Mouse (Mus musculus): ENCODE results near the gene Actr5. TPM values are rescaled to one million over a fixed set of nuclear protein-coding genes. Genes with fewer than 3 reads are reported as not detected.

Actr5 gene
- polyA plus RNA-seq (2015; fragmentation: Nextera tagmentation; extraction: Ambion mirVana), result 7.2 and 10.2 TPM in 2 replicates

DNA sequence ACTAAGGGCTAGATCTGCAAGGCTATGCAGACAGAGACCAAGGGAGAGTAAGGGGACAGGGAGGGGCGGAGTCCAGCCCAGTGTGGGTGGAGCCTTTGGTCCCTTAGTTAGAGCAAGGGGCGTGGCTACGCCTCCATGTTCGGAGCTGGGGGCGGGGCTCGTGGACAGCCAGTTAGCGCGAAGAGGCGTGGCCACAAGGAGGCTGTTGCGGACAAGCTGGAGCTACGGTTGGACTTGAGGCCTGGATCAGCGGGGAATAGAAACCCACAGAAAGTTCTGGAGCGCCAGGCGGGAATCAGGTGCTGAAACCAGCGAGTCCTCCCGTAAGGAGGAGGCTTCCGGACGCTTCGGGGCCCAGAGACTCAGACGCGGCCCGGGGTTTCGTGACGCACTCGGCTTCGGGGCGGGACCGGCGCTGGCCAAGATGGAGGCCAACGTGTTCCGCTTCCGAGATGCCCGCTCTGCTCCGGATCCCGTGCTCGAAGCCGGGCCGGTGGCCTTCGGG lies at the start of gene Actr5:
Gene Actr5, plus strand, starts transcription at position 171 of the 505 bp plus-strand sequence.
- Histone ChIP-seq H3K9me3 (no peaks in the 10 kb centered on the region), H3K36me3 (peaks cover 21% of the 10 kb centered on the region), H3K27ac (peak within 1 kb of the TSS; percentile 95), H3K9ac (peak within 1 kb of the TSS; percentile 75), H3K4me2 (peak within 1 kb of the TSS; percentile 72), H3K4me3 (peak within 1 kb of the TSS; percentile 90), H3K4me1 (peaks cover 9% of the 10 kb centered on the region), H3K27me3 (peaks cover 22% of the 10 kb centered on the region)
- ATAC-seq (ENCODE audit: insufficient number of reproducible peaks, low FRiP score, low TSS enrichment, low read depth), result peak; percentile 93
- WGBS, result under 1% methylated on average over 39 of the region's 39 CpGs

DNA sequence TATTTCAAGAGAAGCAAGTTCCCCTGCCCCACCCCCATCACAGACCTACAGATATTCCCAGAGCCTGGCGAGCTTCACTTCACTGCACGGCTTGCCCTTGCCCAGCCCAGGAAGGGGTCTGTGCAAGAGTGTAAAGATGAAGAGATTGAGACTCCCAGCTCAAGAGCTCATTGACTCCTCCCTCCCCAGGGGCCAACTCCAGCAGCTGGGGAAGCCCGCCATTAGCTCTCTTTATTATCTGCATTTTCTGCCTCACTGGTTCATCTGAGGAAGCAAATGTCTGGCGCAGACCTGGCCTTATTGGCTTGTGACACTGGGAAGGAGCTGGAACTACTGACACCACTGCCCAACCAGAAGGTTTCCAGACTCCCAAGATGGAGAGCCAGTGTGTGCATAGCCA lies 44.7 kb upstream of the Actr5 start:
- ATAC-seq (ENCODE audit: insufficient number of reproducible peaks, low FRiP score, low TSS enrichment, low read depth), result no peak
- Histone ChIP-seq H3K9me3 (no peaks in the 10 kb centered on the region), H3K27me3 (0 out of 2 replicates have a peak, but pooled peaks cover 3% of the 10 kb centered on the region), H3K4me3 (no peak overlapping the region), H3K36me3 (no peaks in the 10 kb centered on the region), H3K4me2 (no peak overlapping the region), H3K4me1 (no peaks in the 10 kb centered on the region), H3K9ac (no peak overlapping the region), H3K27ac (no peak overlapping the region)
- 73% methylated on average over 4 of the region's 4 CpGs for WGBS

DNA sequence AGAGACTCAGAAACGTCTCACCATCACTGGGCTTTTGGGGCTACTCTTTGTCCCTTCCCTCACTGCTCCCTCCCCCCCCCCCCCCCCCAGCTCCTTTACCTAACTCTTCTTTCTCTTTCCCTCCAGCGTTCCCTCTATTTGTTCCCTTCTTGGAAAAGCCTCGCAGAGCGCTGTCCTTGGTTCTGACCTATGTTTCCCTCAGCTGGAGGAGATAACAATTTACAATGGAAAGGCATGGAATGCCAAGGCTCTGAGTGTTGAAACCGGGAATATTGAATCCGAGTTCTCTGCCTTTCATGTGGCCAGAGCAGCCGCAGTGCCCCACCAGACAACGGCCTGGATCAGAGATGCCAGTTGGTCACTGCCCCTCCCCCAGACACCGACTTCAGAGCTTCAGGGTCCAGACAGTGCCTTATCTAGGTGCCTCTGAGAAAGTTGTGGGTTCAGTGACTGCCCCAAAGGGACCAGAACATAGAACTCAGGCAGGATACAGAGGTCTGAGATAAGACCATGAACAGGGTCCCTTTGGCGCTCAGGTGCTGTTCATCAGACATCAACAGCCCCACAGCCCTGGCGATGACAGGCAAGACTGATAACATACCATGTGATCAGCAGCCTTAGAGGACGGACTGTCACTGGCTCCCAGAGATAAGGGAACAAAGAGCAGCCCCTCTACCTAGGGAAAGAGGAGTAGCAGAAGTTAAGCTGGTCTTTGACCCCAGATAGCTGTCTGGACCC lies 39.9 kb upstream of the Actr5 start:
- Histone ChIP-seq H3K9ac (no peak overlapping the region), H3K36me3 (no peaks in the 10 kb centered on the region)
- 9% methylated on average over 12 of the region's 12 CpGs for WGBS

DNA sequence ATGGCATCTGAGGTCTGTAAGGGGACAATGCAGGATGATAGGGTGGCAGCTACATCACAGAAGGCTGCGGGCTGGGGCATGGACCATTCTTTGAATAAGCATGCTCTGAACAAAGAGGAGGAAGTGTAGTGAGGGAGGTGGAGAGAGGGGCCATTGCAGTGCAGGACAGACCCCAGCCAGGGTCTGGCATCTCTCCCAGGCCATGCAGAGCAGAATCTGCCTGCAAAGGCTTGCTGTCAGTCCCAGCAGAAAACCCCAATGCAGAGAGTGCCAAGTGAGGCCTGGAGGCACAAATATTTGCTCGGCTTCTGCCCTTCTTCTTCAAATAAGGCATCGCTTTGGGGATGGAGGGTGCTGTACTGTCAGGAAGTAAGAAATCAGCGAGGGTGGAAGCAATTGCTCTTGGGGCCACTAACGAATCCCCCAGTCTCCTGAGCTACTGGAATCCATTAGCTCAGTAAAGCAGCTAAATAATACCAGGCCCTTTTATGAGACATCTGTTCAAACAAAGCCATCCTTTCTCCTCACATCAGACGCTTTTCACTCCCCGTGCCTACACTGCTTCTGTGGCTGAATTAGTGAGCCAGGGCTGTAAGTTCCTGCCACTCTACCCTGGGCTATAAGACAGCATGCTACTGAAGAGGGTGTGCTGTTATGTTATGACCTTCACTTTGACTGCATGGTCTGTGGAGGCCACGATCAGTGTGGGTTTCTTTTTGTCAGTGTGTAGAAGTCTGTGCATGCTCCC lies 36.0 kb upstream of the Actr5 start:
- no peak overlapping the region for H3K4me2 ChIP-seq
- no peaks in the 10 kb centered on the region for H3K9me3 ChIP-seq
- H3K27ac ChIP-seq, result no peak overlapping the region
- H3K4me1 ChIP-seq, result no peaks in the 10 kb centered on the region
- no peak for ATAC-seq (ENCODE audit: insufficient number of reproducible peaks, low FRiP score, low TSS enrichment, low read depth)
- 24% methylated on average over 8 of the region's 8 CpGs for WGBS
- no peaks in the 10 kb centered on the region for H3K36me3 ChIP-seq
- H3K27me3 ChIP-seq, result 0 out of 2 replicates have a peak, but pooled peaks cover 8% of the 10 kb centered on the region
- H3K9ac ChIP-seq, result no peak overlapping the region
- no peak overlapping the region for H3K4me3 ChIP-seq

More for the DNA sequence above, 39.9 kb upstream of the Actr5 start:
- ATAC-seq (ENCODE audit: insufficient number of reproducible peaks, low FRiP score, low TSS enrichment, low read depth), result no peak
- Histone ChIP-seq H3K4me1 (no peaks in the 10 kb centered on the region), H3K27me3 (0 out of 2 replicates have a peak, but pooled peaks cover 8% of the 10 kb centered on the region), H3K4me3 (no peak overlapping the region), H3K27ac (no peak overlapping the region), H3K9me3 (no peaks in the 10 kb centered on the region), H3K4me2 (no peak overlapping the region)

DNA sequence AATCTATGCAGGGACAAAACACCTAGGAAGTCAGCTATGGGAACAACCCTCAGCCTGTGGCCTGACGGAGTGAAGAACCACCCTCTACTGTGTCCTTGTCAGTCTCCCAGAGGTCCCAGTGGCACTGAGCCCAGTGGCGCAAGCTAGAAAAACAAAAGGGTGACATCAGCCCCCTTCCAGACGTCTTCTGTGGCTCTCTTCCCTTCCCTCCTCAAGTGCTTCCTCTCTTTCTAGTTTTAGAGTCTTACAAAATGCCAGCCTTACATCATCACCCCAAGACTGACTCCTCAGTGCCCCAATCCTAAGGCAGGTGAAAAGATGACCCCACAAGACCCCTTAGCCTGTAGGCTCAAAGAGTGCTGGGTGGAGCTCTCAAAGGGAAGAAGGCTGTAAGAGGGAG lies 34.2 kb upstream of the Actr5 start:
- Histone ChIP-seq H3K36me3 (no peaks in the 10 kb centered on the region), H3K4me2 (no peak overlapping the region), H3K4me1 (peaks cover 5% of the 10 kb centered on the region), H3K4me3 (no peak overlapping the region), H3K27me3 (peaks cover 13% of the 10 kb centered on the region), H3K9me3 (no peaks in the 10 kb centered on the region), H3K27ac (no peak overlapping the region), H3K9ac (no peak overlapping the region)
- ATAC-seq (ENCODE audit: insufficient number of reproducible peaks, low FRiP score, low TSS enrichment, low read depth), result no peak
- WGBS, result 66% methylated on average over 3 of the region's 3 CpGs

DNA sequence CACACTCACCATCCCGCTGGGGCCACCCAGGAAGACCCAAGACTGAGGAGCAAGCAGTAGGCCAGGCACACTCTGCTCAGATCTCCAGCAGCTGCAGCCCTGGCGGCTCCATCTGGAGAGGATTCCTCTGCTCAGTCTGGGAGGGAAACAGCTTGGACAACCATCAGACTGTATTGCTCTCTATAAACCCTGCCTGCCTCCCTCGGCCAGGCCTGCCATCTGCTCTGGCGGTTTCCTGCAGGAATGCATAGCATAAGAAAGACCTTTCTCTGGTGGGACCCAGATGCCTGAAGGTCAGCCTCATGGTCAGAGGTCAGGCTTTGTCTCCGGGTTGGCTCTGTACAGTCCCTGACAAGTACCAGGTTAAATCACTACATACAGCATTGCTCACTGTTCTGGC lies 33.4 kb upstream of the Actr5 start:
- Histone ChIP-seq H3K36me3 (no peaks in the 10 kb centered on the region), H3K9ac (no peak overlapping the region), H3K4me2 (no peak overlapping the region), H3K4me3 (no peak overlapping the region), H3K27me3 (peaks cover 21% of the 10 kb centered on the region), H3K4me1 (peaks cover 5% of the 10 kb centered on the region), H3K9me3 (no peaks in the 10 kb centered on the region), H3K27ac (no peak overlapping the region)
- WGBS, result 32% methylated on average over 5 of the region's 5 CpGs
- ATAC-seq (ENCODE audit: insufficient number of reproducible peaks, low FRiP score, low TSS enrichment, low read depth), result no peak

DNA sequence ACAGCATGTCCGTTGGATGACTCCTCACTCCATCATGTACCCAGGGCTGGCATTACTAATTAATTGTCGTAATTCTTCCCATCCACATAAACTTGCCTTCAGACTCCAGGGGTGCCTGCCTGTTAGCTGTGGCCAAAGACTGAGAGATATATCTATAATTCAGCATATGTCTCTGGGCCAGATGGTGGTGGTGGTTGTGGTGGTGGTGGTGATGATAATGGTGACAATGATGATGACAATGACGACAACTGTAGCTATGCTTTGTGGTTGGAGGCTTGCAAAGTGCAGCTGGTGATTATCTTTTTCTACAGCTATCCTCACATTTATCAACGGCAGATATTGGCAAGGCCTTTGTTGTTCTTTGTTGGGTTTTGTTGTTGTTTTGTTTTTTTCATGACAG lies 31.3 kb upstream of the Actr5 start:
- WGBS, result 82% methylated on average over 4 of the region's 4 CpGs
- H3K27me3 ChIP-seq, result peaks cover 38% of the 10 kb centered on the region
- no peak overlapping the region for H3K27ac ChIP-seq
- H3K4me2 ChIP-seq, result no peak overlapping the region
- H3K4me3 ChIP-seq, result no peak overlapping the region
- ATAC-seq (ENCODE audit: insufficient number of reproducible peaks, low FRiP score, low TSS enrichment, low read depth), result no peak
- H3K4me1 ChIP-seq, result peaks cover 5% of the 10 kb centered on the region
- H3K9me3 ChIP-seq, result no peaks in the 10 kb centered on the region
- no peaks in the 10 kb centered on the region for H3K36me3 ChIP-seq
- no peak overlapping the region for H3K9ac ChIP-seq

DNA sequence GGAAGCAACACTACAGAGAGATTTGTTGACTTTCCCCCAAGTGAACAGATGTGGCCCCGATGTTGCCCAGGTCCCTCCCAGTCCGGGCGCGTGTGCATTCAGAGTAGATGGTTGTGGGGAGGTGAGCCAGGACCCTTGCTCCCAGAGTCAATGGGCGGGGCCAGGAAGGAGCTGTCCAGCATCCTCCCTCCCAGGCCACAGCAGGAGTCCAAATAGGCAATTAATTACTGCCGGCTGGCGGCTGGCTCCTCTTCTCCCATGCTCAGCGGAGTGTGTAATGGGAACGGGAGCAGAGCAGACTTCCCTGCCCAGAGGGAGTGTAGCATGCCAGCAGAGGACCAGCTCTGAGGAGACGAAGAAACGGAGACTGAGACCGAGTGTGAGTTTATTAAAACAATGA lies 29.6 kb upstream of the Actr5 start:
- peaks cover 53% of the 10 kb centered on the region for H3K27me3 ChIP-seq
- no peak for ATAC-seq (ENCODE audit: insufficient number of reproducible peaks, low FRiP score, low TSS enrichment, low read depth)
- 2% methylated on average over 12 of the region's 12 CpGs for WGBS

DNA sequence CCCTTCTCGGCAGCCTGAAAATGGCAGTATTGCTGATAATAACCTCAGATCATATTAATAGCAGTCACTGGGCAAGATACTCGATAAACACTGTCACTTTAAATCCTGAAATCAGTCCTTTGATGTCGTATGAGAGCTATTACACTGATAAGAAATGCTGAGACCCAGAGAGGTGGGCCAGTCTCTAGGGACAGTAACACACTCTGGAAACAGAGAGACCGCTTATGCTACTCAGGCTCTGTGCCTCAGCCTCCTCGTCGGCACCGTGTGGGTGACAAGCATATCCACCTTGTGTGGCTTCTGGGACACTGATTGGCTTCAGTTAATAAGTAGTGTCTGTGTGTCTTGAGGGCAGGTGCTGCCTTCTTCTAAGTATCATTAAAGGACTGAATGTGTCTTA lies 29.1 kb upstream of the Actr5 start:
- Histone ChIP-seq H3K4me3 (no peak overlapping the region), H3K4me2 (no peak overlapping the region), H3K36me3 (no peaks in the 10 kb centered on the region), H3K4me1 (peaks cover 5% of the 10 kb centered on the region), H3K9ac (no peak overlapping the region), H3K9me3 (no peaks in the 10 kb centered on the region), H3K27ac (no peak overlapping the region), H3K27me3 (peaks cover 57% of the 10 kb centered on the region)
- WGBS, result 36% methylated on average over 7 of the region's 7 CpGs
- ATAC-seq (ENCODE audit: insufficient number of reproducible peaks, low FRiP score, low TSS enrichment, low read depth), result no peak

More for the DNA sequence above, 29.6 kb upstream of the Actr5 start:
- Histone ChIP-seq H3K36me3 (no peaks in the 10 kb centered on the region), H3K4me1 (peaks cover 5% of the 10 kb centered on the region), H3K9me3 (no peaks in the 10 kb centered on the region), H3K4me3 (no peak overlapping the region), H3K9ac (no peak overlapping the region), H3K27ac (no peak overlapping the region), H3K4me2 (no peak overlapping the region)

DNA sequence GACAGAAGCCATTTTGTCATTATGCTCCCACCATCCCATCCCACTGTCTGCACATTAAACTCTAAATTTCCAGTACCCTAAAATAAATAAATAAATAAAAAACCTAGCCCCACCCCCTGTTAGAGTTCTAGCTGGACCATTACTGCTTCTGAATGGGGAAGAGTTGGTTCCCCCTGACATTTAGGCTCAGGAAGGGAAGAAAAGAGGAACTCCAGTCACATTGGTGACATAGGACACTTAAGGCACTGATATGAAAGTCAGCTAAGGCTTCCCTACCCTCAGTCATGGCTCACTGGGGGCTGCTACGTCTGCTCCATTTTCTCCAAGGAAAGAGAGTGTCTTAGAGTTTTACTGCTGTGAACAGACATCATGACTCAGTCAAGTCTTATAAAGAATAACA lies 27.9 kb upstream of the Actr5 start:
- Histone ChIP-seq H3K27ac (no peak overlapping the region), H3K9me3 (no peaks in the 10 kb centered on the region), H3K4me1 (peaks cover 5% of the 10 kb centered on the region), H3K27me3 (peaks cover 70% of the 10 kb centered on the region), H3K4me2 (no peak overlapping the region), H3K9ac (no peak overlapping the region), H3K36me3 (no peaks in the 10 kb centered on the region), H3K4me3 (no peak overlapping the region)
- ATAC-seq (ENCODE audit: insufficient number of reproducible peaks, low FRiP score, low TSS enrichment, low read depth), result no peak
- 42% methylated on average over 1 of the region's 1 CpGs for WGBS

DNA sequence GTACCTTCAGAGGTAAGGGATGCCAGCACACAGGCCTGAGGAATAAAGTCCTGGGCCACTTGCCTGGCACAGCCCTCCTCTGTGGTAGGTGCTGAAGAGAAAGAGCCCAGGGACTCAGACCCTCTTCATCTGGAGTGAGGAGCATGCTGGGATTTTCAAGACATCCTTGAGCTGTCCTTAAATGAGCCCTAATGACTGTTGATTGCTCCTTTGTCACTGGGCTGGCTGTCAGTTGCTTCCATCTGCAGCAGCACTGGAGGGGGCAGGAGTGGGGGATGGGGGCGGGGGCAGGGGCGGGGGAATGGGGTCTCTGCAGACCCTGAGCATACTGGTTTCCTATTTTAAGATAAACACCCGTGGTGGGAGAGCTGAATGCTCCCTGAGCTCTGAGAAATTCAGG lies 24.2 kb upstream of the Actr5 start:
- ATAC-seq (ENCODE audit: insufficient number of reproducible peaks, low FRiP score, low TSS enrichment, low read depth), result no peak
- 36% methylated on average over 3 of the region's 3 CpGs for WGBS

DNA sequence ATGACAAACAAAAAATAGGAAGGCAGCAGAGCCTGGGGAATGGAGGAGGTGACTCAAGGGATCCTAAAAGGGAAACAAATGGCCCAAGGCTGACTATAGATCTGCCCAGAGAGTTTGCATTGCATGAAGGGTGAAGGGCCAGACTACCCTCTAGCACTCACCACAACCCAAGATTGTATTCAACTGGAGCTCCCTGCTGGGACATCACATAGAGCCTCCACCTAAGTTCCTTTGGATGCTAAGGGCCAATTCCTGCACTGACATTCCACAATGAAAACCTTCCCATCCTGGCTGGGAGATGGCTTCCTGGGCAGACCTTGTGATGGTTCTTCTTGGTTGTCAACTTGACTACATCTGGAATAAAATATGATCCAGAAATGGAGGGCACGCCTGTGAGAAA lies 23.4 kb upstream of the Actr5 start:
- Histone ChIP-seq H3K9me3 (no peaks in the 10 kb centered on the region), H3K9ac (no peak overlapping the region), H3K4me1 (no peaks in the 10 kb centered on the region), H3K4me2 (no peak overlapping the region), H3K27ac (no peak overlapping the region), H3K4me3 (no peak overlapping the region), H3K36me3 (no peaks in the 10 kb centered on the region), H3K27me3 (peaks cover 87% of the 10 kb centered on the region)
- ATAC-seq (ENCODE audit: insufficient number of reproducible peaks, low FRiP score, low TSS enrichment, low read depth), result no peak
- 90% methylated on average over 1 of the region's 1 CpGs for WGBS

More for the DNA sequence above, 24.2 kb upstream of the Actr5 start:
- no peak overlapping the region for H3K9ac ChIP-seq
- no peaks in the 10 kb centered on the region for H3K36me3 ChIP-seq
- H3K4me1 ChIP-seq, result no peaks in the 10 kb centered on the region
- H3K27ac ChIP-seq, result no peak overlapping the region
- no peaks in the 10 kb centered on the region for H3K9me3 ChIP-seq
- peaks cover 88% of the 10 kb centered on the region for H3K27me3 ChIP-seq
- no peak overlapping the region for H3K4me3 ChIP-seq
- H3K4me2 ChIP-seq, result no peak overlapping the region
